In genomic region chr13:52849394-52849801, GRCm38 (mm10) we compare ENCODE assay signal across 10 mouse cellular contexts.
DNase-seq lines count a peak whose midpoint lies in the region; ATAC-seq and TF ChIP-seq lines count a peak whose summit lies in the region.
"Had no signal": no experiment of that assay in that cellular context is flagged by ENCODE, and none has a peak within 500 bp of the region (broad histone marks: within the 10 kb centered on the region; RNA-seq: fewer than 3 reads in every experiment).

No protein-coding gene starts in this region.

- ATAC-seq in liver, embryonic 15.5 days (ENCODE audit: insufficient read depth) = 0 out of 2 replicates have a peak, but pooled peaks have one; percentile 11
- ATAC-seq in granulocyte monocyte progenitor cell, adult 5-6 weeks (replicated peaks; ENCODE audit: poor library complexity, severe bottlenecking) = peak; percentile 41; the same call in 1 of the 2 replicates

- no peak overlapping the region for H3K4me2 ChIP-seq in liver, embryonic 15.5 days
- H3K4me2 ChIP-seq: limb, embryonic 12.5 days had no signal

- no peak for DNase-seq in liver
- peak; percentile 65 to 74 for DNase-seq in cerebellum, adult 18-20 months
- peak; percentile 60 for DNase-seq in thymus, postnatal 0 days (ENCODE audit: low spot score)
- no peak for DNase-seq in adrenal gland, adult (ENCODE audit: inconsistent age in 2 of 2, low spot score in 1 of 2)
- no peak for DNase-seq in layer of hippocampus, adult 2 months (ENCODE audit: low spot score in 2 of 2)
- no peak for DNase-seq in spleen, postnatal 36 days (ENCODE audit: low spot score in 2 of 2)
- DNase-seq: lung, postnatal 14 days had no signal

- no peaks in the 10 kb centered on the region for H3K27me3 ChIP-seq in liver, embryonic 15.5 days
- H3K27me3 ChIP-seq: limb, embryonic 12.5 days had no signal

- WGBS in liver, embryonic 15.5 days (ENCODE audit: insufficient replicate concordance) = 74% methylated on average over 9 of the region's 9 CpGs

- no peaks in the 10 kb centered on the region for H3K9me3 ChIP-seq in liver, embryonic 15.5 days (replicated peaks)

- H3K27ac ChIP-seq in liver, embryonic 15.5 days (replicated peaks) = no peak overlapping the region
- H3K27ac ChIP-seq in layer of hippocampus, adult 2 months = no peak overlapping the region
- H3K27ac ChIP-seq: limb, embryonic 12.5 days had no signal

- TF ChIP-seq CTCF in layer of hippocampus, adult 2 months (conservative IDR thresholded peaks at IDR 0.05) = no peak

- H3K9ac ChIP-seq in liver, embryonic 15.5 days = no peak overlapping the region
- H3K9ac ChIP-seq: limb, embryonic 12.5 days had no signal

- H3K36me3 ChIP-seq in liver, embryonic 15.5 days (replicated peaks) = no peaks in the 10 kb centered on the region
- H3K36me3 ChIP-seq: limb, embryonic 12.5 days had no signal

- H3K4me3 ChIP-seq in liver, embryonic 15.5 days (replicated peaks) = no peak overlapping the region
- H3K4me3 ChIP-seq in layer of hippocampus, adult 2 months = no peak overlapping the region
- H3K4me3 ChIP-seq: limb, embryonic 12.5 days had no signal

- H3K4me1 ChIP-seq in liver, embryonic 15.5 days (replicated peaks) = peaks cover 25% of the 10 kb centered on the region; the same call in 1 of the 2 replicates

Comparison
In these comparisons a context has a peak if more than half of its experiments do, and no peak if none do; other contexts are left out.
1. DNase-seq: peak in cerebellum, adult 18-20 months (2 of 2) and thymus, postnatal 0 days (single experiment); none in liver (single experiment), adrenal gland, adult (0 of 2), layer of hippocampus, adult 2 months (0 of 2) and spleen, postnatal 36 days (0 of 2).